Mouse (Mus musculus) liver, embryonic 14.5 days (tissue): ENCODE measurements around the gene Doxl2. TPM values are rescaled to one million over a fixed set of nuclear protein-coding genes. Genes with fewer than 3 reads are reported as not detected.

Source experiments
- ATAC-seq: fragments of 200-750 bp; cut with Nextera tagmentation; 2 replicates; pipeline ENCODE4 v1.8.0; 2017; ENCODE audit warnings: moderate number of reproducible peaks, mild to moderate bottlenecking, moderate library complexity; ENCODE audit not compliant: insufficient read depth
- DNase-seq, 3 experiments: peaks; one replicate each; pipeline ENCODE4 v3.0.0-alpha.2; 2012 to 2013; ENCODE audit warnings: low read depth in 3 of 3, low spot score in 3 of 3
- H3K27ac ChIP-seq: fragments of 300-500 bp; sonication (generic); 2 replicates; pipeline ENCODE4 v1.5.1; 2014; ENCODE audit warnings: moderate library complexity, mild to moderate bottlenecking, control low read depth, inconsistent platforms
- H3K27me3 ChIP-seq: fragments of 300-500 bp; sonication (generic); 2 replicates; pipeline ENCODE4 v1.6.1; 2014; ENCODE audit warnings: mild to moderate bottlenecking, low read length, moderate library complexity; ENCODE audit not compliant: control insufficient read depth, insufficient read depth
- H3K36me3 ChIP-seq: fragments of 300-500 bp; sonication (generic); replicated peaks from 2 replicates; pipeline ENCODE4 v1.6.1; 2014; ENCODE audit warnings: low read depth; ENCODE audit not compliant: control insufficient read depth, insufficient read depth
- H3K4me1 ChIP-seq, 2 experiments: fragments of 200-500 bp in 1 of 2; fragments of 300-500 bp in 1 of 2; sonication (generic) in 1 of 2; replicated peaks; 2 replicates each; pipeline ENCODE4 v1.6.1; 2012 to 2014; ENCODE audit warnings: antibody characterized with exemption in 1 of 2, inconsistent platforms in 1 of 2, low read length in 1 of 2; ENCODE audit not compliant: control insufficient read depth in 2 of 2, insufficient read depth in 2 of 2
- H3K4me2 ChIP-seq: fragments of 300-500 bp; sonication (generic); 2 replicates; pipeline ENCODE4 v1.6.1; 2014; ENCODE audit warnings: low read depth, mild to moderate bottlenecking, control low read depth, moderate library complexity
- H3K4me3 ChIP-seq, 2 experiments: fragments of 200-500 bp in 1 of 2; fragments of 300-500 bp in 1 of 2; sonication (generic) in 1 of 2; 2 replicates each; pipeline ENCODE4 v1.5.1; 2012 to 2014; ENCODE audit warnings: low read depth in 2 of 2, low read length in 2 of 2, mild to moderate bottlenecking in 2 of 2, control low read depth in 1 of 2, inconsistent platforms in 1 of 2, moderate library complexity in 1 of 2; ENCODE audit not compliant: insufficient read depth in 1 of 2
- H3K9ac ChIP-seq: fragments of 300-500 bp; sonication (generic); replicated peaks from 2 replicates; pipeline ENCODE4 v1.6.1; 2014; ENCODE audit warnings: mild to moderate bottlenecking, control low read depth, moderate library complexity
- H3K9me3 ChIP-seq: fragments of 300-500 bp; sonication (generic); 2 replicates; pipeline ENCODE4 v1.6.1; 2016; ENCODE audit warnings: low read length, mixed read lengths; ENCODE audit not compliant: control insufficient read depth
- CTCF ChIP-seq: IDR thresholded peaks from 2 replicates; pipeline ENCODE4 v1.5.1; 2016; ENCODE audit warnings: antibody characterized with exemption, low read depth, control low read depth
- EP300 ChIP-seq: IDR thresholded peaks from 2 replicates; pipeline ENCODE4 v1.6.1; 2016; ENCODE audit warnings: antibody characterized with exemption, low read depth
- WGBS: fragments of 180-500 bp; shearing (Covaris S2); extraction: QIAGEN DNeasy Blood & Tissue Kit; methylation state at CpG from one replicate; pipeline ENCODE4 v1.1.7; 2014; ENCODE audit not compliant: insufficient replicate concordance; 5-methylcytosine and 5-hydroxymethylcytosine counted together
- polyA plus RNA-seq, 2 experiments: library from polyadenylated mRNA; depleted of rRNA in 1 of 2; stranded (reverse) in 1 of 2; unstranded in 1 of 2; fragments of >200 nt; fragmentation: Nextera tagmentation in 1 of 2; extraction: Ambion mirVana in 1 of 2; gene quantifications; 2 replicates each; pipeline versions ENCODE4 v1.2.1 to v1.2.3; 2012 to 2014

The Doxl2 gene
- polyA plus RNA-seq, 2 experiments: not detected

DNA sequence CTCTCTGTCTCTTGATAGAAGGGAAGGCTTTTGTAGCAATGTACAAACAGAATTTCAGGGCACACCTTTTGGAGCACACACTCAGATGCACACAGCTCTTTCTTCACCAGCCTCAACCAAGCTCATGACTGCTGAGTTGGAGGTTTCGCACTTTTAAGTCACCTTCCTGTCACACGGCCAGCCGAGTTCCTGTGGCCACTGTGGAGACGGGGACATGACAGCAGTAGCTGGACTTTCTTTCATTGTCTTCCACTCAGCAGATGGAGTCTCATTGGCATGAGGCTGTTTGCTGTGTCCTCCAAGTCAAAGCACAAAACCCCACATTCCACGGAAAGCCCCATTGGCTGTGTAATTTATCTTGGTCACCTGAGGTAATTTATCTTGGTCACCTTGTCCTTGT lies 36.4 kb downstream of the Doxl2 start:
- H3K27ac ChIP-seq: no peak overlapping the region
- no peak overlapping the region for H3K4me3 ChIP-seq
- DNase-seq (no peak), ATAC-seq (no peak)
- no peaks in the 10 kb centered on the region for H3K36me3 ChIP-seq
- H3K9ac ChIP-seq: no peak overlapping the region
- no peaks in the 10 kb centered on the region for H3K27me3 ChIP-seq
- H3K9me3 ChIP-seq: no peaks in the 10 kb centered on the region
- H3K4me1 ChIP-seq: peaks cover 0 to 6% of the 10 kb centered on the region in 2 experiments; a peak in 2 of 4 replicates
- TF ChIP-seq CTCF (no peak), EP300 (no peak)
- H3K4me2 ChIP-seq: no peak overlapping the region
- WGBS: 47% methylated on average over 5 of the region's 5 CpGs

GRCm38 (mm10) chr6:49013023-49013422 lies 38.3 kb downstream of the Doxl2 start:
- no peak overlapping the region for H3K9ac ChIP-seq
- H3K4me1 ChIP-seq: peaks cover 0 to 6% of the 10 kb centered on the region in 2 experiments; a peak in 2 of 4 replicates
- ATAC-seq (no peak), DNase-seq (no peak)
- H3K4me2 ChIP-seq: no peak overlapping the region
- WGBS: 44% methylated on average over 4 of the region's 4 CpGs
- H3K27ac ChIP-seq: no peak overlapping the region
- TF ChIP-seq CTCF (no peak), EP300 (no peak)
- no peaks in the 10 kb centered on the region for H3K9me3 ChIP-seq
- H3K36me3 ChIP-seq: no peaks in the 10 kb centered on the region
- no peak overlapping the region for H3K4me3 ChIP-seq
- H3K27me3 ChIP-seq: no peaks in the 10 kb centered on the region

DNA sequence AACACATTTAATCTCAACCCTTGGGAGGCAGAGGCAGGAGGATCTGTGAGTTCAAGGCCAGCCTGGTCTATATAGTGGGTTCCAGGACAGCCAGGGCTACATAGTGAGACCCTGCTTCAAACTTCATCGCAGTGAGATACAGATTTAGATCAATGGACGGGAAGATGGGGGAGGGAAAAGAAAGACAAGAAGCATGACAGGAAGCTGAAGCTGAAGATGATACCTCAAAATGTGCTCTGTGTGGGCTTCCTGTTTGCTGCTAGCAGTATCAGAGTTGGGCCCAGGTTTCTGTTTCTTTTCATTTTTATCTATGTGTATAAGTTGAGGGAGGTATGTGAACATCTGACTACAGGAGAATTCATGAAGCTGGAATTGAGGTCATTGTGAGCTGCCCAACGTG lies 38.7 kb downstream of the Doxl2 start:
- Histone ChIP-seq H3K9ac (no peak overlapping the region), H3K4me3 (no peak overlapping the region), H3K9me3 (no peaks in the 10 kb centered on the region), H3K27ac (no peak overlapping the region), H3K4me1 (peaks cover 0 to 2% of the 10 kb centered on the region in 2 experiments; a peak in 2 of 4 replicates), H3K27me3 (no peaks in the 10 kb centered on the region), H3K4me2 (no peak overlapping the region), H3K36me3 (no peaks in the 10 kb centered on the region)
- WGBS: 19% methylated on average over 3 of the region's 3 CpGs
- ATAC-seq: no peak
- TF ChIP-seq CTCF: no peak
- TF ChIP-seq EP300: no peak
- no peak for DNase-seq

DNA sequence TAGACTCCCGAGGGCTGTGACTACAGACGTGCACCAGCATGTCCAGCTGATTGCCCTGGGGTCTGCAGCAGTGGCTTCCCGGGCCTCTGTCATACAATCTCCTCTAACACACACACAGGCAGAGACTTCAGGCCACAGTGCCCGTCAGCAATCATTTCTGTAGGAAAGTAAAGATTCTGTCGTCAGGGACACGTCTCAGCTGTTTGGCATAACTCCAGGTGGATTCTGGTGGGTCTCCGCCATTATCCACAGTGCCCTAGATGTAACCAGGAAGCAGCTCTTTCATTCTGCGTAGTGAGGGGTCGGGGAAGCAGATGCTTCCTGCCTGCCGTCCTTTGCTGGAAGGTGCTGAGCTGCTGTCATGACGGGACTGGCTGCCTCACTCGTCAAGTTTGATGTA lies 42.4 kb downstream of the Doxl2 start:
- no peak for DNase-seq
- ATAC-seq: no peak

DNA sequence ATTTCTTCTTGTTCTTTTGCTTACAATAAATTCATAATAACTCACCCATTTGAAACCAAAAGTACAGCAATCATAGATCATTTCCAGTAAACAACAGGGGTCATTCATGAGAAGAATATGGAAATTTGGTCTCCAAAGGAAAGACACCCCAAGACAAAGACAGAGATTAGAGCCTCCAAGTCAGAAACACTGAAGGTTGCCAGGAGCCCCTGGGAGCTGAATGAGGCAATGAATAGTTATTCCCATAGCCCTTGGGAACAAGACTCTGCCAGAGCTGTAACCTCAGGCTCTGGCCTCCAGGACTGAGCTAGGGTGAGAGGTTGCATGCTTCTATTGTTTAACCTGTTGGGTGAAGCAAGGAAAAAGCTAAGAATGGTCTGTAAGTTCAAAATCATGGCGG lies 44.6 kb downstream of the Doxl2 start:
- DNase-seq (no peak), ATAC-seq (no peak)
- Histone ChIP-seq H3K9me3 (no peaks in the 10 kb centered on the region), H3K9ac (no peak overlapping the region), H3K4me1 (no peaks in the 10 kb centered on the region; a peak in 1 of 4 replicates), H3K4me2 (no peak overlapping the region), H3K27ac (no peak overlapping the region), H3K27me3 (no peaks in the 10 kb centered on the region), H3K4me3 (no peak overlapping the region), H3K36me3 (no peaks in the 10 kb centered on the region)
- WGBS: 78% methylated on average over 1 of the region's 1 CpGs
- TF ChIP-seq EP300 (no peak), CTCF (no peak)

More for the DNA sequence above, 42.4 kb downstream of the Doxl2 start:
- 13% methylated on average over 12 of the region's 12 CpGs for WGBS
- Histone ChIP-seq H3K9ac (no peak overlapping the region), H3K4me3 (no peak overlapping the region), H3K27me3 (no peaks in the 10 kb centered on the region), H3K27ac (no peak overlapping the region), H3K36me3 (no peaks in the 10 kb centered on the region), H3K9me3 (no peaks in the 10 kb centered on the region), H3K4me2 (no peak overlapping the region), H3K4me1 (no peaks in the 10 kb centered on the region; a peak in 1 of 4 replicates)
- no peak for TF ChIP-seq CTCF
- TF ChIP-seq EP300: no peak
